Mouse (Mus musculus) neural tube, embryonic 12.5 days (tissue): Measurements from ENCODE around the gene Myo18b. TPM values are rescaled to one million over a fixed set of nuclear protein-coding genes. Genes with fewer than 3 reads are reported as not detected.
A peak's percentile ranks its signal among the peaks of the same experiment; 100 is the strongest.

ENCODE experiments used
- ATAC-seq: fragments of 200-750 bp; cut with Nextera tagmentation; 2 replicates; pipeline ENCODE4 v1.8.0; 2017; ENCODE audit warnings: low read depth, mild to moderate bottlenecking, moderate TSS enrichment, moderate library complexity; ENCODE audit not compliant: low FRiP score
- H3K27ac ChIP-seq: fragments of 300-500 bp; sonication (generic); 2 replicates; pipeline ENCODE4 v1.5.1; 2016
- H3K27me3 ChIP-seq: fragments of 300-500 bp; sonication (generic); replicated peaks from 2 replicates; pipeline ENCODE4 v1.6.1; 2016; ENCODE audit warnings: mild to moderate bottlenecking
- H3K36me3 ChIP-seq: fragments of 300-500 bp; sonication (generic); 2 replicates; pipeline ENCODE4 v1.6.1; 2016; ENCODE audit warnings: mild to moderate bottlenecking
- H3K4me1 ChIP-seq: fragments of 300-500 bp; sonication (generic); 2 replicates; pipeline ENCODE4 v1.6.1; 2016
- H3K4me2 ChIP-seq: fragments of 300-500 bp; sonication (generic); replicated peaks from 2 replicates; pipeline ENCODE4 v1.6.1; 2016; ENCODE audit warnings: mild to moderate bottlenecking
- H3K4me3 ChIP-seq: fragments of 300-500 bp; sonication (generic); 2 replicates; pipeline ENCODE4 v1.5.1; 2016
- H3K9ac ChIP-seq: fragments of 300-500 bp; sonication (generic); 2 replicates; pipeline ENCODE4 v1.6.1; 2016; ENCODE audit warnings: mild to moderate bottlenecking
- H3K9me3 ChIP-seq: fragments of 300-500 bp; sonication (generic); 2 replicates; pipeline ENCODE4 v1.6.1; 2016; ENCODE audit warnings: mild to moderate bottlenecking
- WGBS: fragments of 180-500 bp; shearing (Covaris S2); methylation state at CpG from one replicate; pipeline ENCODE4 v1.1.7; 2016; 5-methylcytosine and 5-hydroxymethylcytosine counted together
- polyA plus RNA-seq: library from polyadenylated mRNA; unstranded; fragments of >200 nt; fragmentation: Nextera tagmentation; extraction: Ambion mirVana; gene quantifications from 2 replicates; pipeline ENCODE4 v1.2.1, GENCODE M21; 2016

The Myo18b gene
- polyA plus RNA-seq, 1 experiment from 2014 or later: 1.3 TPM

DNA sequence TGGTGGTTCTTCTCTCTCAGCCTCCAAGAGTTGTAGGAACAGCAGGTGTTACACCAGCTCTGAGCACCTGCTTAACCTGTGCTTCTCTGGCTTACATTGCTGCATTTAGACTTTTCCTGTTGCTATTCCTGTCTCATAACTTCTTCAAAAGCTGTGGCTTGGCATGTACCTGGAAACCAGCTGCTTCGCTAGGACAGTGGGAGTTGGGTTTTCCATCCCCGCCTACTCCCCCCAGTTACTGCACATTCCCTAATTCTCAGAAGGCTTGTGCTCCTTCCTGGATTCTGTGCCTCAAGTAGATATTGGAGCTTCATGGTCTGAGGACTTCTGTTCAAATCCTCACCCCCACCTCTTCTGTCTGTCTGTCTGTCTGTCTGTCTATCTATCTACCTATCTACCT is 107.7 kb downstream of the Myo18b start:
- Histone ChIP-seq H3K27me3 (no peaks in the 10 kb centered on the region), H3K36me3 (no peaks in the 10 kb centered on the region), H3K4me1 (no peaks in the 10 kb centered on the region), H3K9ac (no peak overlapping the region), H3K27ac (no peak overlapping the region), H3K4me2 (no peak overlapping the region), H3K9me3 (no peaks in the 10 kb centered on the region), H3K4me3 (no peak overlapping the region)
- 95% methylated on average over 2 of the region's 2 CpGs for WGBS
- ATAC-seq: no peak

DNA sequence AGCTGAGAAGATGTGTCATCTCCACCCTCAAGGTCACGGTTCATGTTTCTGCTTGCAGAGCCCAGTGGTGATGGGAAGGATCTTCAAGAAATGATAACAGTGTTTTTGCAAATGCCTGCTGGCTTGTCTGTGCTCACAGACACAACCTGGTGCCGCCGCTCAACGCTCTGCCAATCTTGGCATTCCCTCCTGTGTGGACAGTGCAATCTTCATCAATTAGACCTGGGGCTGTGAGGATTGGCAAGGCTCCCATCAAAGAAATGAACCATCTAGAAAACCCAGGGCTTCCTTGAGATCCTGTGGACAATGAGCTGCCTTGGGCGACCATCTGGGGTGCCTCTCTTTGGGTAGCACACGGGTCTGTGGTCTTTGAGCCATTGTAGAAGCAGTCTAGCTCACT is 109.4 kb downstream of the Myo18b start:
- H3K9me3 ChIP-seq: no peaks in the 10 kb centered on the region
- ATAC-seq: no peak
- 91% methylated on average over 6 of the region's 6 CpGs for WGBS
- no peaks in the 10 kb centered on the region for H3K27me3 ChIP-seq
- H3K4me1 ChIP-seq: no peaks in the 10 kb centered on the region
- H3K9ac ChIP-seq: no peak overlapping the region
- H3K27ac ChIP-seq: no peak overlapping the region
- no peaks in the 10 kb centered on the region for H3K36me3 ChIP-seq
- no peak overlapping the region for H3K4me2 ChIP-seq
- H3K4me3 ChIP-seq: no peak overlapping the region

DNA sequence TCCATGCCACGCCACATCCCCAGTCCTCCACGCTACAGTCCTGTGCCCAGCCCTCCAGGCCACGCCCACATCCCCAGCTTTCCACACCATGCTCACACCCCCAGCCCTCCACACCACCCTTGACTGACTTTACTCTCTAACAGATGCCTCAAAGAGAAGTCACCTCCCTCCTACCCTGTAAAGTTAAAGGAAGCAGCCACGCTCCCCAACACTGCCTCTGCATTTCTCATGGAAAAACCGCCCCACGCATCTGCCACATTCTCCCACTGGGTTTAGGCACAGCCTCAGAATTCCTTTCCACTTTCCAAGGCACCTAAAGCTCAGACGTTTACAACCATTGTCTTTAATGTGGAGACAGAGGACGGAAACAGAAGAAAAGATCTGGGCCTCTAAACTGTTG is 110.1 kb downstream of the Myo18b start:
- no peak overlapping the region for H3K27ac ChIP-seq
- 78% methylated on average over 8 of the region's 8 CpGs for WGBS
- H3K36me3 ChIP-seq: no peaks in the 10 kb centered on the region
- H3K9me3 ChIP-seq: no peaks in the 10 kb centered on the region
- no peak overlapping the region for H3K4me2 ChIP-seq
- no peak overlapping the region for H3K4me3 ChIP-seq
- H3K27me3 ChIP-seq: no peaks in the 10 kb centered on the region
- no peaks in the 10 kb centered on the region for H3K4me1 ChIP-seq
- no peak overlapping the region for H3K9ac ChIP-seq
- no peak for ATAC-seq

DNA sequence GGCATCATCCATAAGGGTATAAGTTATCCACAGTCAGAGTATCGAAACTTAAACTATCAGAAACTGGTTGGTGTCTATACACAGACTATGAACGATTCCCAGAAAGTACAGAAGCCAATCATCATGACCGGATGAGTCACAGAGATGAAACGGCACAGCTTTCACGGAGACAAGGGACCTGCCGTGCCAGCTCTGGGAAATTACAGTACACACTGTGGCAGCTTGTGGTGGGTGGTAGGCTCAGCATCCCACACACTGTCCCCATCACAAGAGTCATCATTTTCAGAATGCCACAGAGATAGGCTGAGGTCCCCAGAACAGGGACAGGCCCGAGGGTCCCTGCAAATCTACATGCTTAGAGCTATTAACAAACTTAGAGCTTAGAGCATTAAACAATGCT is 114.4 kb downstream of the Myo18b start:
- ATAC-seq: no peak
- Histone ChIP-seq H3K27me3 (no peaks in the 10 kb centered on the region; the same call in none of the 2 replicates), H3K4me1 (no peaks in the 10 kb centered on the region), H3K4me3 (no peak overlapping the region), H3K36me3 (no peaks in the 10 kb centered on the region), H3K4me2 (no peak overlapping the region), H3K9ac (no peak overlapping the region), H3K27ac (no peak overlapping the region), H3K9me3 (no peaks in the 10 kb centered on the region)
- WGBS: 86% methylated on average over 7 of the region's 7 CpGs

DNA sequence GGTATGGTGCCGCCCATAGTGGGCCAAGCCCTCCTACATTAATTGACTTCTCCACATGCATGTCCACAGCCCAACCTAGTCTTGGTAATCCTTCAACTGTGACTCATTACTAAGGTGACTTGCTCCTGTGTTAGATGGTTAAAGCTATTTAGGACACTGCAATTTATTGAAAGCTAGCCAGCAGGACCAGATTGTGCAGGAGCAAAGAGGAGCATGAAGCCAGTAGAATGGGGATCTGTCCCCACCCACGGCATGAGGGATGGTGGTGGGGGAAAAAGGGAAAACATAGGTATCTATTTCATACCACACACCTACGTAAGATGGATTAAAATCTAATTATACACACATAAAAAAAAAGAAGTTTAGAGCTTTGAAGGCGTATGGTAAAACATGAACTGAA is 114.9 kb downstream of the Myo18b start:
- Histone ChIP-seq H3K4me2 (no peak overlapping the region), H3K9me3 (no peaks in the 10 kb centered on the region), H3K27ac (no peak overlapping the region), H3K4me3 (no peak overlapping the region), H3K9ac (no peak overlapping the region), H3K27me3 (no peaks in the 10 kb centered on the region; the same call in none of the 2 replicates), H3K36me3 (no peaks in the 10 kb centered on the region), H3K4me1 (no peaks in the 10 kb centered on the region)
- 90% methylated on average over 4 of the region's 4 CpGs for WGBS
- no peak for ATAC-seq

DNA sequence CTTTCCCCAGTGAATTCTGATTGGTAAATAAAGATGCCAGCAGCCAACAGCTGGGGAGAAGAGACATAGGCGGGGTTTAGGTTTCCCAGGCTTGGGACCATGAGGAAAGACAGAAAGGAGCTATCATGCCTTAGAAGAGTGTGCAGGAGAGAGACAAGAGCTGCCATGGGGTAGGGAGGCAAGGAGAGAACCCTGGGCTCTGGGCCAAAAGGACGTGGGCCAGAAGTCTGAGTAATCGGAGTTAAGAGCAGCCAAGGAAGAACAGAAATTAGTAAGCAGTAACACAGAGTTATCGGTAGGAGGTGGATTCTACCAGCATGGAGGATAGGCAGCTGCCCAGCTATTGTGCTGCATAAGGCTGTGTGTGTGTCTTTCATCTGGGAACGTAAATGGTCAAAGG is 115.8 kb downstream of the Myo18b start:
- 84% methylated on average over 5 of the region's 5 CpGs for WGBS
- no peak overlapping the region for H3K9ac ChIP-seq

DNA sequence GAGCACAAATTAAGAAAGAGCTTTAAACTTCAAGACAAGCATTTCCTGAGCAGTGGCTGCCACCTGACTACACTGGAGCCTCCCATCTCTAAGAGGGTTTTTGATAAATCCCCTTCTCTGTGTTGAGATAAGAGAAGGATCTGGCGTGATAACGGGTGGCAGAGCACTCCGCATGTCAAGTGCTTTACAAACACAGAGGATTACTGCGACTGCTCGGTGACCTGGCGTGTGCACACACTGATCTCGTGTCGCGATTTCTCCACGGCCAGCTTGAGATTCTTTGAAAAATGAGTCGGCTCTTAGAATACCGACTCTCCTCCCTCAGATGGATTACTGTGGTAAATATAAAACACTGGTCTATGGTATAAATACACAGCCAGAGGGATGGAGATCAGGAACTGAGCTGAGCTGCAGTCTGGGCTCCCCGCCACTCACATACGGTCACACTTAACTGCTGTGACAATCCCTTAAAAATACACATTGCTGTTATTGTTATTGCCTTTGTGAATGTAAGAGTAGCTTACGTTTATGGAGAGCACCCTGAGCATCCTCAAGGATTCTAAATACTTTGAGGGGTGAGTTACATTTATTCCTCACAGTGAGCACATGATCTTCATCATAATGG is 119.3 kb downstream of the Myo18b start:
- no peak overlapping the region for H3K4me3 ChIP-seq
- H3K4me2 ChIP-seq: no peak overlapping the region
- no peak overlapping the region for H3K27ac ChIP-seq
- WGBS: 81% methylated on average over 15 of the region's 15 CpGs
- ATAC-seq: no peak
- H3K36me3 ChIP-seq: no peaks in the 10 kb centered on the region
- no peaks in the 10 kb centered on the region; the same call in none of the 2 replicates for H3K27me3 ChIP-seq
- no peaks in the 10 kb centered on the region for H3K9me3 ChIP-seq
- H3K9ac ChIP-seq: no peak overlapping the region
- no peaks in the 10 kb centered on the region for H3K4me1 ChIP-seq

More for the DNA sequence above, 115.8 kb downstream of the Myo18b start:
- no peak overlapping the region for H3K27ac ChIP-seq
- H3K9me3 ChIP-seq: no peaks in the 10 kb centered on the region
- no peaks in the 10 kb centered on the region; the same call in none of the 2 replicates for H3K27me3 ChIP-seq
- H3K36me3 ChIP-seq: no peaks in the 10 kb centered on the region
- H3K4me3 ChIP-seq: no peak overlapping the region
- H3K4me2 ChIP-seq: no peak overlapping the region
- no peaks in the 10 kb centered on the region for H3K4me1 ChIP-seq
- ATAC-seq: no peak

DNA sequence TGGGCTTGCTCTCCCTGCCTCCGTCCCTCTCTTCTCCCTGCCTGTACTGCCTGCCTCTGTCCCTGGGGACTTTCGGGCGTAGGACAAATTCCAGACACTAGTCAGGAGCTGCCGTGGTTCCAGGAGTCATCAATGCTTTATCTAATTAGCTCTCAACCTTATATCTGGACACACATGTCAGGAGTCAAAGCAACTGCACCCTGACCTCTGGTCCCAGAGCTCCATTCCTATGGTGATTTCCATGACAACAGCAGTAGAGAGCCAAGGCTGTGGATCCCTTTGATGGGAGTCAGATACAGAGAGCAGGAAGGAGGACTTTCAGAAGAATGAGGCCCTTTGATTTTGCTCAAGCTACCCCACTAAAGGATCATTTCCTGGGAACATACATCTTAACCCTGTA is 122.7 kb downstream of the Myo18b start:
- no peak overlapping the region for H3K4me3 ChIP-seq
- ATAC-seq: no peak

DNA sequence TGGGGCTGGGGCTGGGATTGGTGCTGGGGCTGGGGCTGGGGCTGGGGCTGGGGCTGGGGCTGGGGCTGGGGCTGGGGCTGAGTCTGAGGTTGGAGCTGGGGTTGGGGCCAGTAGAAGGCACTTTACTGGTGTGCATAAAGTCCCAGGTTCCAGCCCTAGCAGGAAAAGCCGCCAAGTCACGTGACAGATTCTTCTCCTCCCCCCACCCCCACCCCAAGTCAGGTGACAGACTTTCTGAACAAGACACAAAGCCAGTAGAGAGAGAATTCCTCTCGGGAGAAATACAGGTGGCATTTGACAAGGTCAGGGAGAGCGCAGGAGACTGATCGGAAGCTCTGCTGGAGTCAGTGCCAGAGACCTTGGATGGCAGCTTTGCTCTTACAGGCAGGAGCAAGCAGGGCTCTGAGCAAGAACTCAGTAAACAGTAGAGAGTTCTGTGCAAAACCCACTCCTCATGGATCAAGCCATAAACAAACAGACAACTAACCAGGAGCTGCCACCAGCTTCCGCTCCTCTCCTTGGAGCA is 124.7 kb downstream of the Myo18b start:
- no peaks in the 10 kb centered on the region for H3K36me3 ChIP-seq
- no peak overlapping the region for H3K4me2 ChIP-seq
- no peak overlapping the region for H3K4me3 ChIP-seq
- no peak overlapping the region for H3K9ac ChIP-seq
- no peak for ATAC-seq
- H3K27ac ChIP-seq: no peak overlapping the region
- 72% methylated on average over 6 of the region's 6 CpGs for WGBS
- H3K27me3 ChIP-seq: peaks cover 3% of the 10 kb centered on the region; the same call in 1 of the 2 replicates
- H3K4me1 ChIP-seq: peaks cover 16% of the 10 kb centered on the region
- H3K9me3 ChIP-seq: no peaks in the 10 kb centered on the region

More for the DNA sequence above, 122.7 kb downstream of the Myo18b start:
- Histone ChIP-seq H3K27ac (no peak overlapping the region), H3K4me2 (no peak overlapping the region), H3K27me3 (peaks cover 3% of the 10 kb centered on the region), H3K36me3 (no peaks in the 10 kb centered on the region), H3K9me3 (no peaks in the 10 kb centered on the region), H3K4me1 (peaks cover 16% of the 10 kb centered on the region), H3K9ac (no peak overlapping the region)
- 21% methylated on average over 4 of the region's 4 CpGs for WGBS

DNA sequence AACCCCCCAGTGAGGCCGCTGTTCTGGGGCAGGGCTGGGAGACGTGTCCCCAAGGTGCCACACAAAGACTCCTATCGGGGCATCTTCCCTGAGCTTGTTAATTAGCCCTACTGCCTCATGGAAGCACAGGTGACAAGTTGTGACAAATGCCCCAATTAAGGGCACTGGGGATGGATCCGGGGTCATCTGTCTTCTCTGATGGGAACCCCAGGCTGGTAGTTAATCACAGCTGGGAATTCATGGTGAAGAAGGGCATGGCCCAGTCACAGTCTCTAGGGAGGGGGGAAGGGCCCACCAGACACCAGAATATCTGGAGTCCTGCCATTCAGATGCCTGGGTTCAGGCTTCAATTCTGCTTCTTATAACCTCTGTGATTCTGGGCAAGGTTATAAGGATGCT is 126.4 kb downstream of the Myo18b start:
- 0 out of 2 replicates have a peak, but pooled peaks have one; percentile 25 for ATAC-seq
- Histone ChIP-seq H3K9me3 (no peaks in the 10 kb centered on the region), H3K36me3 (no peaks in the 10 kb centered on the region), H3K27me3 (peaks cover 3% of the 10 kb centered on the region; the same call in 1 of the 2 replicates), H3K4me1 (peaks cover 16% of the 10 kb centered on the region), H3K4me3 (no peak overlapping the region), H3K9ac (no peak overlapping the region), H3K27ac (no peak overlapping the region), H3K4me2 (no peak overlapping the region)
- 9% methylated on average over 4 of the region's 4 CpGs for whole genome bisulfite sequencing

DNA sequence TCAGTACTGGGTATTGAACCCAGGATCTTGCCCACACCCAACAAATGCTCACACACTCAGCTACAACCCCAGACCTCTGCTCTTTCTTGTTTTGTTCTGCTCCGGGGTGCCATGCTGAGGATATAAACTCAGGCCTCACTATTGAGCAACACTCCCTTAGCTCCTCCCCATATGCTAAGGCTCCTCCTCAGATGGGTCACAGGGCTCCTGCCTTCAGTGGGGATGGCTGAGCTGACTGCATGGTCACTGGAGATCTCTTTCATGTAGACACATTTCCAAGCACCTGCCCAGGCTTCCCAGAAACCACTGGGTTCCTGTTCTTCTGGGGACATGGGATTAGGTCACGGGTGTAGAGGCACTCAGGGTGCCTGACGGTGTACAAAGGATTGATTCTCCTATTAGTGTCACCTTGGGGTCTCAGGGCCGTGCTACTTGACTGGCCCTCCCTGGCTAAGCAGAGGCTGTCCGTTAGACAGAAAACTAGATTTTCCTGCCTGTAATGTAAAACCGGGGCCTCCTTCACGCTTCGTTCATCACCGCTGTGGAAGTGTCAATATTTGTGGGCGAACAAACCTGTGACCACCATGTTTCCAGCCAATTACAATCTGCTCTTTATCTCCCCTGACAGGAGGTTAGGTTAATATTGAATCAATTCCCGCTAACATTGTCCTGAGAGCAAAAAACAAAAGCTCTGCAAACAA is 127.0 kb downstream of the Myo18b start:
- Histone ChIP-seq H3K9me3 (no peaks in the 10 kb centered on the region), H3K9ac (no peak overlapping the region), H3K4me1 (peaks cover 16% of the 10 kb centered on the region), H3K4me3 (no peak overlapping the region), H3K27ac (no peak overlapping the region), H3K4me2 (no peak overlapping the region), H3K27me3 (peaks cover 5% of the 10 kb centered on the region; the same call in 1 of the 2 replicates), H3K36me3 (no peaks in the 10 kb centered on the region)
- 31% methylated on average over 11 of the region's 11 CpGs for WGBS
- ATAC-seq: no peak

DNA sequence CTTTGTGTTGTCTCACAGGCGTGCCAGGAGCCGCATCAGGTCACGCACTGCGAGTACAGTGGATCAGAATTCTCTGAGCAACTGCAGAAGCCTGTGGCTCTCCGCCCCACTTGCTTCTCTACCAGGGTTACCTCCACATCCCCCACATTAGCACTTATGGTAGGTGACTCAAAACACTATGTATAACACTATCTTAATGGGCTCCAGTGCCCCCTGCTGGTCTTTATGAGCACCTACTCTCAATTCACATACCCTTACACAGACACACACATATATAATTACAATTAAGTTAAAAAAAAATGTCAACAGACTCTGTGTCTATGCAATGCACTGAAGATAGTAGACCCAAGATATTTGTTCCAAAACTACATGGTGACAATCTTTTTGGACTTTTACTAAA is 127.6 kb downstream of the Myo18b start:
- 94% methylated on average over 5 of the region's 5 CpGs for WGBS
- Histone ChIP-seq H3K4me2 (no peak overlapping the region), H3K4me1 (peaks cover 16% of the 10 kb centered on the region), H3K4me3 (no peak overlapping the region), H3K27me3 (peaks cover 6% of the 10 kb centered on the region; the same call in 1 of the 2 replicates), H3K36me3 (no peaks in the 10 kb centered on the region), H3K27ac (no peak overlapping the region), H3K9ac (no peak overlapping the region), H3K9me3 (no peaks in the 10 kb centered on the region)
- ATAC-seq: no peak
